Mouse (Mus musculus) fat pad, adult 2 months (tissue): Measurements from ENCODE around the gene Ciao2b.
A peak's percentile ranks its signal among the peaks of the same experiment; 100 is the strongest.
"Not testable (repeated sequence)": the region's sequence is repeated elsewhere in the genome, so short reads cannot be mapped to it uniquely, and the experiment has no call there.

Experiments
- DNase-seq: peaks from one replicate; pipeline ENCODE4 v3.0.0-alpha.2; 2011; ENCODE audit warnings: low read depth, low spot score; ENCODE audit errors: extremely low read depth

Ciao2b gene

DNA sequence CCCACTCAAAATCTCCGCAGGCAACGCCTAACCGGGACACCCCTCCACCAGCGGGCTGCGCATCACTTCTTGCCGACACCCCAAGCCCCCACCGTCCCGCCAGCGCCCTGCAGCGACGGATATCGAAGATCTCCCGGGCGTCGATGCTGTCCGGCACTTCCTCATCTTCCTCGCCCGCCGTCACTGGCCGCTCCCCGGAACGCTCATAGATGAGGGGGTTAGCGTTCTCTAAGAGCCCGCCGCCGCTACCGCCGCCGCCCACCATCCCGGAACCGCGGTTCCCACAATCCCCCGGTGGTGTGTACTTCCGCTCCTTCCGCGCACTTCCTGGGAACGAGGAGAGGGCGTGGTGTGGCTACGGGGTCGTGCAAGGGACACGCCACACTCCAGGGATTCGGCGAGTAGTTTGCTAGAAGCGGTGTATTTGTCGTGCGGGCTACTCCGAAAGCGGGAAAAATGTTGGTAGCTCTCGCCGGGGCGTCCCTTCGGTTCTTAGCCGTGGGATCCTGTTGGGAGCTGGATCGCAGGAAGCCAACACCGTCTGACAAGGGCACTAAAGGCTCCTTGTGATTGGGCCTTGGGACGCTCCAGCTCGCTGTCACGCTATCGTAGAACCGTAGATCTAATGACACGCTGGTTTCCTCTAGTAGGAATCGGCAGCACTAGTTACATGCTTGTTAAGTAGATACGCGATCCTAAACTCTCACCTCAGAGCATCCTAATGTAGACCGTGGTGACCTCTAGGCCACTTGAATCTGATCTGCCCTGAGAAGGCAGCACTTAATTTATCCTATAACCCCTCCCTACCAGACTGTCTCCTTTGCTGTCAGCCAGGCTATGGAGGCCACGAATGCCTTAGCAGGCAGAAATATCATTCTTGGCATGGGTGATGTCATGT lies at the start of gene Ciao2b:
Ciao2b (minus strand) TSS at position 540 of the 898 bp plus-strand sequence.
- no peak for DNase-seq

DNA sequence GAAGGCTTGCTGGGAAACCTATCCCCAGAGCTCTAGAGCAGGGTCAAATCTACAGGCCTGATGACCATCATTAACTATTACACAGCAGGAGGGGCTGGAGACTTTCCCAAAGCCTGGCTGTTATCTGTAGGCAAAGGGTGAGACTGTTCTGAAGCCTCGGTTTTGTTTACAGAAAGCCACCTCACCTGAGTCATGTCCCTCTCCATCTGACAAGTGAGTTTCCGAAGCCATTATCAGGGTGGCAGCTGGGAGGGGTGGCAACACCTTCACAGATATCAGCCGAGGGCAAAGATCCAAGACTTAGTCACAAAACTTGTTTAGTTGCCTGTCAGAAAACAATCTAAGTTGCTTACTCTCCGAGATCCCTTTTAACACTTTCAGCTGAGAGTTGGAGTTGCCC lies 46.7 kb upstream of the Ciao2b start:
- no peak for DNase-seq

DNA sequence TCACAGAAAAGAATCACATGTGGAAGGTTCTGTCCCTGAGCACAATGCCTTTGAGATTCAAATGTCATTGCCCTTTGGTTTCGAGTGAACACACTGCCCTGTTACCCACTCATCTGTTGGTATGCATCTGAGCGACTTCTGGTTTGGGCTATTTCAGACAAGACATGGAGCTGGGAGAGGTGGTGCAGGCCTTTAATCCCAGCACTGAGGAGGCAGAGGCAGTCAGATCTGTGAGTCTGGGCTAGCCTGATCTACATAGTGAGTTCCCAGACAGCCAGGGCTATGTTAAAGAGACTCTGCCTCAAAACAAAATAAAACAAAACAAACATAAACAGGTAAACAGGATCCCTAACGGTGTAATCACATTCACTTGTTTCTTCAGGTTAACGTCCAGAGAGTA lies 13.8 kb upstream of the Ciao2b start:
- DNase-seq = no peak

DNA sequence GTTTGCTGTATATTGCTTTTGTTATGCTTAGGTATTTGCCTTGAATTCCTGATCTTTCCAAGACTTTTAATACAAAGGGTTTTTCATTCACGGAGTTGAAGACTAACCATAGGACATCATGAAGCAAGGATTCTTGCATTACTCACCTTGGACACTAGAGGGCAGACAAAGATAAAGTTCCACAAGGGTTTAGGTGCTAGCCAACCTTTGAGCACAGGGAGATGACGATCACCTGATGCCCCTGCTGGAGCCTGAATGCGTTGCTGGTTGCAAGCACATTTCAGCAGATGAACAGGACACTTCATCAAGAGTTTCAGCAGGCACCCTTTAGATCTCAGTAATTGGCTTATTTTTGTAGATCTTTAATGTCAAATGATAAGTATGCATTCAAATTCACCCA lies 13.2 kb upstream of the Ciao2b start:
- DNase-seq = peak; percentile 30

DNA sequence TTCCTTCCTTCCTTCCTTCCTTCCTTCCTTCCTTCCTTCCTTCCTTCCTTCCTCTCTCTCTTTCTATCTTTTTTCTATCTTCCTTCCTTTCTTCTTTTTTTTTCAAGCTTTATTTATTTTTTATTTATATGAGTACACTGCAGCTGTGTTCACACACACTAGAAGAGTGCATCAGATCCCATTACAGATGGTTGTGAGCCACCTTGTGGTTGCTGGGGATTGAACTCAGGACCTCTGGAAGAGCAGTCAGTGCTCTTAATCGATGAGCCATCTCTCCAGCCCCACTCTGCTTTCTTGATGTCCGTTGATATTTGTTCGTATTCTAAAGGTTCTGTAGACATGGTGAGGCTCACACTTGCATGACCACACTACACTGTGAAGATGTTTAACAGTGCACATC lies 2.4 kb upstream of the Ciao2b start:
- not testable (repeated sequence) for DNase-seq

- DNase-seq = no peak
Observed at GRCm38 (mm10) chr8:104642324-104642654, 524 bp upstream of the Ciao2b start.

DNA sequence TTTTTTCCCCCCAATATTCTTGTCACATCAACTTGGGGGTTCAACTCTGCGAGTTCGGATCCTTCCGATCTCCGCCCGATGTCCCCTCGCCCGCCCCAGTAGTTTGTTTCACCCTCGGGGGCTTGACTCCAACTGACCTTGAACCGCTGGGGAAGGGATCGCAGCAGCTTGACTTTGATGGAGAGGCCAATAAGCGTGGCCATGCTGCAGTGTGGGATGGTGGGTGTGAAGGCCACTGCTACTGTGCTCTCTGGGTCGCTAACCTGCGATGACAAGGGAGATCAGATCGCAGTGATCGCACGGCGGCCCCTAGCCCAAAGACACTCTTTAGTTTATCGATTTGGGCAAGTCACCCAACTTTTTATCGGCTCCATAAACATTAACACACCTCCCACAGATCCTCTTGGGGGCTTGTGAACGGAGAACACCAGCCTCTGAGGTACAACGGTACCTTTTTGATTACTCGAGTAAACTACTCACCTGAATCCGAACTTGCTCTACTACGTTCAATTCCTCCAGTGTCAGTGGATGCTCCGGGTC lies 864 bp downstream of the Ciao2b start:
- no peak for DNase-seq

DNA sequence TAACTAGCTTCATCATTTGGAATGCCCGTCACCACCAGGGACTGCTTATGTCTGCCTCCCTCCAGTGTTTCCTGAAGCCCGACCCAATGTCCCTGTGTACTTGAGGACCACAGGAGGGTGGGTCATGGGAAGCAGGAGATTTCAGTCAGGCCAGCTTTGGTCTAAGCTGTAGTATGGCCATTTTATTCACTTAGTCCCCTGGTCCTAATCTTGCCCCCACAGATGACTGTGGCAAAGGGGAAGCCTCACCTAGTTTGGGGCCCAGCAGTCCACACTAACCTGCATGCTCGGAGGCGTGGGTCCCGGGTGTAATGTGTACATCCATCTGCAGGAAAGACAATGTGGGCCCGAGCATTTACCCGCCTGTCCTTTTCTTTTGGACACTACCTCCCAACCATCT lies 1.5 kb downstream of the Ciao2b start:
- DNase-seq = no peak

DNA sequence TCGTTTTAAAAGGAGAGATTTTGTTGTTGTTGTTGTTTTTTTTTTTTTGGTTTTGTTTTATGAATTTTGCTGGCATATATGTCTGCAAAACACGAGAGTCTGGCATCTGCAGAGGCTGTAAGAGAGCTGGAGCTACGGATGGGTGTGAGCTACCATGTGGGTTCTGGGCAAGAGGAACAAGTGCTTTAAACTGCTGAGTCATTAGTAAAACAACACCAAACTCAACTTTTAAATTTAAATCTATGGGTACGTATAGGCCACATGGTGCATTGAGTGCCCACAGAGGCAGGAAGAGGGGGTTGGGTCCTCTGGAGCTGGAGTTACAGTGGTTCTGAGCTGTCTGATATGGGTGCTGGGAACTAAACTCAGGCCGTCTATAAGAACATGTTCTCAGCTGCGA lies 3.8 kb downstream of the Ciao2b start:
- no peak for DNase-seq

- DNase-seq = no peak
Observed at GRCm38 (mm10) chr8:104635004-104635710, 6.6 kb downstream of the Ciao2b start.

DNA sequence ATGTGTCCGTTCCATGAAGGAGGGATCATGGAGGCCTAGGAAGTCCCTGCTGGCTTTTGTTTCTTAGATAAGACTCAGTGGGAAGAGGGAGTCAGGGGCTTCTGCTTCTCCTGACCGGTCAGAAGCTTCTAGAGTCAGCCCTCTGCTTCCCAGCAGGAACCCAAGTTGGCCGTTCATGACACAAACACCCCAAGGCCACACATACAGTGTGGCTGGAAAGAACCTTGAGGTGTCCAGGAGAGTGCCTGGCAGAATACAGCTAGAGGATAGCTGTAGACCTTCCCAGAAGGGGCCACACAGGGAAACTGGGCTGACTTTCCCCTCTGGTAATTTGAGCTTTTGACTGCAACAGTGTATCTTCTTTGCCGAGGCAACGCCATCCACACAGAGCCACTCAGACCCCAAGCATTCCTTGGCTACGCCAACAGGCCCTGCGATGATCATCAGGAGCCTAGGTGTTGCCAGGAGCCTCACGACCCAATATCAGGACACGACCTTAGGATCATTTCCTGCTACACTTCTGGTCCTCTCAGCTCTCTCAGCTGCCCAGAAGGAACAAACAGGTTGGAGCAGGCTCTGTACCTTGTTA lies 8.5 kb downstream of the Ciao2b start:
- no peak for DNase-seq

DNA sequence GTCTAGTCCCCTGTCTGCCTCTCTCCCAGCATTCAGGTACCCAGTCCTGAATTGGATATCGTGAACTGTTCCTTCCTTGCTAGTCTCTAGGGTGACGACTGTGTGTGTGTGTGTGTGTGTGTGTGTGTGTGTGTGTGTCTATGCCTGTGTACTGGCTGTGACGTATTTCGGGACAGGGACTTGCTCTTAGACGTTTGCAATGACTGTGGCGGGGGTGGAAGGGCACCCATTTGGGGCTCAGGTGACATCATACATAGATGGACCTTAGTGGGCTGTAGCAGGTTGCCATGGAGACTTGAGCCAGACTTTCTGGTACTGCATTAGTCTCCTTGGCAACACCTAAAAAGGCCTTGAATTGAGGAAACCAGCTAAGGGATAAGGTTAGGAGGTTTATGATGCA lies 9.3 kb downstream of the Ciao2b start:
- DNase-seq = no peak

GRCm38 (mm10) chr8:104631975-104632374 lies 9.8 kb downstream of the Ciao2b start:
- no peak for DNase-seq

DNA sequence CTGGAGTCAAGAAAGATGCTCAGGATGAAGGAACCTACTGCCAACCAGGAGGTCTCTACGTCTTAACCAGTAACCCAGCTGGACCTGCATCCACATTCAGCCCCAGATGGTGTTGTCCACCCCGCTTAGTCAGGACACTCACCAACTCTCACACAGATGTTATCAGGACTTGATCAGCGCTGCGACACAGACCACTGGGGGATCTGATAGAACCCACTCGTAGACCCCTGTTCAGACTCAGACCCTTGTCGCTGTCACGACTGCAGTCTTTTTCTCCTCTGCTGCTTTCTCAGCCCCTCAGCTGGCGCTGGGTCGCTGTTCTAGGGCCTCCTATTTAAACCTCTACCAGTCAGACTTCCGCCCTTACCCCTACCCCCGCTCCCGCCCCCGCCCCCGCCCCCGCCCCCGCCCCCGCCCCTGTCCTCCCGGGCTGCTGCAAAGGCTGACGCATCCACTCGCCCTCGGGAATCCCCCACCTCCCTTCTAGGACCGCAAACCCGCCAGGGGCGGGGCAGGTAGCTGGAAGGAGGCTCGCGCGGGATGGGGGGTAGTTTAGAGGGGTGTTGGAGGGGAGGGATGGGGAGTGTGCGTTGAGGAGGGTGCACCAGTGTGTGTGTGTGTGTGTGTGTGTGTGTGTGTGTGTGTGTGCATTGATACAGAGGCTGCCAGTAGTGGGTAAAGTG lies 10.6 kb downstream of the Ciao2b start, which contains the start of gene Rrad:
Rrad (minus strand) TSS at position 347 of the 683 bp plus-strand sequence.
- DNase-seq = no peak

- no peak for DNase-seq
Observed at GRCm38 (mm10) chr8:104630574-104630973, 11.2 kb downstream of the Ciao2b start.

GRCm38 (mm10) chr8:104630111-104630479 lies 11.7 kb downstream of the Ciao2b start:
- DNase-seq = no peak

DNA sequence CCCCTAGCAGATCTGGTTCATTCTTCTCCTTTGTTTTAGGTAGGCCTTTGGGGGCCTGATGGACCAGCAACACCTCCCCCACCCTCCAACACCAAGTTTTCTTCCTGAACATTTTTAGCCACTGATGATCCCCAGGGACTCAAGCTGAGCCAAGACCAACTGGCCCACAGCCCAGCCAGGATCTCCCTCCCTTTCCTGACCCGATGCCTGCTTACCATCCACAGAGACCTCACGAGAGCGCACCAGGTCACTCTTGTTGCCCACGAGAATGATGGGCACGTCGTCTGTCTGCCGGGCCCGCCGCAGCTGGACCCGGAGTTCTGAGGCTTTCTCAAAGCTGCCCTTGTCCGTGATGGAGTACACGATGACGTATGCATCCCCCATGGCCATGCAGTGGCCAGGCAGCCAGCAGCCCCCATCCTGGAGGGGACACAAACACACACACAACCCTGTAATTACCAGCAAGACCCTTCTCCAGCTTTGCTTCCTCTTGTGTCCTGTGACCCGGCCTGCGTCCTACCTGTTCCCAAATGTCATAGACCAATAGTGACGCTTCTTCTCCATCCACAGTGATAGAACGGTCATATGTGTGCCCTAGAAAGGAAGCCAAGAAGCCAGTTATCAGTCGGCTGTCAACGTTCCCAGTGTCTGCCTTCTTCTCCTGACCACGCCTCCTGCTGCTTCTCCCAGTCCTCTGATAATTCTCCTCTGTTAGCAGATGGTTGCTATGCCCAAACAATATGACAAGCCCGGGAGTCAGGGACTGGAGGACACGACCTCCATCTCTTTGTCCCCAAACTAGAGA lies 12.3 kb downstream of the Ciao2b start:
- no peak for DNase-seq

DNA sequence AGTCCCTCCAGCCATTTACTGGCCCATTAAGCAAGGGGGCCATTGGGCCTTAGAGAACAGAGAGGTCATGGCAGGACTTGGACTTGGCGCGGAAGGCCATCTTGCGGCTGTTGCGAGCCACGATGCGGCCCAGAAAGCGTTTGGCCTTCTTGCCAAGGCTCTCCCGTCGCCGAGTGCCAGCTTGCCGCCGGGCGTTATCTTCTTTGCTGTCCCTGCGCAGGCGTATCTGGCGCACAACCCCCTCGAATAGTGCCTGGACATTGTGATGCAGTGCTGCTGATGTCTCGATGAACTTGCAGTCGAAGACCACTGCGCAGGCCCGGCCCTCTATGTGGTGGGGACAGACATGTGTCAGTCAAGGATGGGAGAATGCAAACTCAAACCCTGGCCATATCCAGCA lies 13.4 kb downstream of the Ciao2b start:
- DNase-seq = no peak

- no peak for DNase-seq
Observed at GRCm38 (mm10) chr8:104627065-104627740, 14.6 kb downstream of the Ciao2b start.

- no peak for DNase-seq
Observed at GRCm38 (mm10) chr8:104624161-104624560, 17.6 kb downstream of the Ciao2b start, which contains the start of gene Cdh16. Gene Cdh16, minus strand, starts transcription at chr8:104624396.
